Mouse (Mus musculus) CD8-positive naive resting alpha-beta T cell, adult 2 months (primary cell): ENCODE results near the gene Trmt2b.
"Not testable (repeated sequence)": the region's sequence is repeated elsewhere in the genome, so short reads cannot be mapped to it uniquely, and the experiment has no call there.

Experiments used
- DNase-seq, 2 experiments: peaks; one replicate each; pipeline ENCODE4 v3.0.0; 2022; ENCODE audit warnings: low read depth in 2 of 2, low spot score in 2 of 2

The Trmt2b gene

GRCm38 (mm10) chrX:134221856-134222255 lies 54.9 kb downstream of the Trmt2b start, which contains the start of gene Nox1:
Gene Nox1, minus strand, starts transcription at chrX:134221956.
- no peak for DNase-seq

GRCm38 (mm10) chrX:134220618-134221017 lies 56.2 kb downstream of the Trmt2b start:
- DNase-seq = no peak

GRCm38 (mm10) chrX:134218161-134218560 lies 58.6 kb downstream of the Trmt2b start:
- no peak for DNase-seq

GRCm38 (mm10) chrX:134211151-134211642 lies 65.6 kb downstream of the Trmt2b start:
- no peak for DNase-seq

GRCm38 (mm10) chrX:134208491-134208890 lies 68.3 kb downstream of the Trmt2b start:
- no peak for DNase-seq

- not testable (repeated sequence) for DNase-seq
Measured at GRCm38 (mm10) chrX:134187201-134187600, 89.6 kb downstream of the Trmt2b start, which contains the start of gene Arl13a. Gene Arl13a, plus strand, starts transcription at chrX:134187501.

GRCm38 (mm10) chrX:134174699-134175098 lies 102.1 kb downstream of the Trmt2b start:
- DNase-seq = no peak
